Mouse (Mus musculus) kidney, adult 9 months (tissue): ENCODE data around the gene 4932429P05Rik.

Experiments
- DNase-seq: peaks from one replicate; pipeline ENCODE4 v3.0.0; 2022

Gene 4932429P05Rik

GRCm38 (mm10) chrX:89751968-89752367, at the start of gene 4932429P05Rik:
TSS of gene 4932429P05Rik (plus strand) at chrX:89752268.
- DNase-seq = no peak
